Mouse (Mus musculus) forebrain, embryonic 14.5 days (tissue): Measurements from ENCODE around the gene Serinc2. TPM values are rescaled to one million over a fixed set of nuclear protein-coding genes. Genes with fewer than 3 reads are reported as not detected.

Experiments used
- ATAC-seq: fragments of 200-750 bp; cut with Nextera tagmentation; 2 replicates; pipeline ENCODE4 v1.8.0; 2017; ENCODE audit warnings: mild to moderate bottlenecking, moderate library complexity
- DNase-seq: peaks from one replicate; pipeline ENCODE4 v3.0.0-alpha.2; 2015; ENCODE audit warnings: low spot score
- H3K27ac ChIP-seq: fragments of 300-500 bp; sonication (generic); 2 replicates; pipeline ENCODE4 v1.5.1; 2014; ENCODE audit warnings: low read depth, mild to moderate bottlenecking, control low read depth, low read length, moderate library complexity
- H3K27me3 ChIP-seq: fragments of 300-500 bp; sonication (generic); replicated peaks from 2 replicates; pipeline ENCODE4 v1.6.1; 2014; ENCODE audit warnings: low read length, control low read depth, mixed read lengths; ENCODE audit not compliant: control insufficient read depth, insufficient read depth
- H3K36me3 ChIP-seq: fragments of 300-500 bp; sonication (generic); 2 replicates; pipeline ENCODE4 v1.6.1; 2014; ENCODE audit warnings: low read length, control low read depth; ENCODE audit not compliant: control insufficient read depth, insufficient read depth
- H3K4me1 ChIP-seq: fragments of 300-500 bp; sonication (generic); 2 replicates; pipeline ENCODE4 v1.6.1; 2014; ENCODE audit warnings: antibody characterized with exemption, low read length, control low read depth; ENCODE audit not compliant: control insufficient read depth, insufficient read depth
- H3K4me2 ChIP-seq: fragments of 300-500 bp; sonication (generic); 2 replicates; pipeline ENCODE4 v1.6.1; 2014; ENCODE audit warnings: mild to moderate bottlenecking, control low read depth, low read length
- H3K4me3 ChIP-seq: fragments of 300-500 bp; sonication (generic); 2 replicates; pipeline ENCODE4 v1.5.1; 2014; ENCODE audit warnings: low read depth, low read length, control low read depth
- H3K9ac ChIP-seq: fragments of 300-500 bp; sonication (generic); 2 replicates; pipeline ENCODE4 v1.6.1; 2014; ENCODE audit warnings: mild to moderate bottlenecking, low read length, control low read depth, moderate library complexity
- H3K9me3 ChIP-seq: fragments of 300-500 bp; sonication (generic); replicated peaks from 2 replicates; pipeline ENCODE4 v1.6.1; 2016; ENCODE audit warnings: low read length, control low read depth, mixed read lengths; ENCODE audit not compliant: control insufficient read depth
- WGBS: fragments of 180-500 bp; shearing (Covaris S2); extraction: QIAGEN DNeasy Blood & Tissue Kit; methylation state at CpG from one replicate; pipeline ENCODE4 v1.1.7; 2014; 5-methylcytosine and 5-hydroxymethylcytosine counted together
- polyA plus RNA-seq: library from polyadenylated mRNA; unstranded; fragments of >200 nt; fragmentation: Nextera tagmentation; extraction: Ambion mirVana; gene quantifications from 2 replicates; pipeline ENCODE4 v1.2.1, GENCODE M21; 2014

Gene Serinc2
- polyA plus RNA-seq, 1 experiment from 2014 or later: 93.9 TPM

- Histone ChIP-seq H3K27me3 (no peaks in the 10 kb centered on the region), H3K27ac (no peak overlapping the region), H3K4me2 (no peak overlapping the region), H3K9ac (no peak overlapping the region), H3K9me3 (no peaks in the 10 kb centered on the region), H3K36me3 (no peaks in the 10 kb centered on the region), H3K4me3 (no peak overlapping the region), H3K4me1 (no peaks in the 10 kb centered on the region)
- ATAC-seq (no peak), DNase-seq (no peak)
- WGBS: 92% methylated on average over 5 of the region's 5 CpGs
Measured at GRCm38 (mm10) chr4:130242956-130243355, 36.0 kb downstream of the Serinc2 start.

GRCm38 (mm10) chr4:130240695-130241094 is 38.3 kb downstream of the Serinc2 start:
- Histone ChIP-seq H3K9ac (no peak overlapping the region), H3K4me3 (no peak overlapping the region), H3K4me1 (no peaks in the 10 kb centered on the region), H3K27me3 (no peaks in the 10 kb centered on the region), H3K27ac (no peak overlapping the region), H3K9me3 (no peaks in the 10 kb centered on the region), H3K4me2 (no peak overlapping the region), H3K36me3 (no peaks in the 10 kb centered on the region)
- WGBS: 33% methylated on average over 5 of the region's 5 CpGs
- ATAC-seq (no peak), DNase-seq (no peak)

- no peak overlapping the region for H3K4me3 ChIP-seq
- DNase-seq: no peak
- H3K4me1 ChIP-seq: no peaks in the 10 kb centered on the region
- H3K4me2 ChIP-seq: no peak overlapping the region
- 76% methylated on average over 4 of the region's 4 CpGs for WGBS
- H3K27ac ChIP-seq: no peak overlapping the region
- H3K36me3 ChIP-seq: no peaks in the 10 kb centered on the region
- no peaks in the 10 kb centered on the region for H3K27me3 ChIP-seq
- no peaks in the 10 kb centered on the region for H3K9me3 ChIP-seq
- no peak for ATAC-seq
- no peak overlapping the region for H3K9ac ChIP-seq
Measured at GRCm38 (mm10) chr4:130237607-130238006, 41.4 kb downstream of the Serinc2 start.

- H3K9me3 ChIP-seq: no peaks in the 10 kb centered on the region
- DNase-seq (no peak), ATAC-seq (no peak)
- no peaks in the 10 kb centered on the region for H3K4me1 ChIP-seq
- H3K4me3 ChIP-seq: no peak overlapping the region
- H3K9ac ChIP-seq: no peak overlapping the region
- no peak overlapping the region for H3K4me2 ChIP-seq
- no peaks in the 10 kb centered on the region for H3K36me3 ChIP-seq
- no peaks in the 10 kb centered on the region for H3K27me3 ChIP-seq
- 71% methylated on average over 8 of the region's 8 CpGs for WGBS
- H3K27ac ChIP-seq: no peak overlapping the region
Measured at GRCm38 (mm10) chr4:130236361-130236760, 42.6 kb downstream of the Serinc2 start.

- H3K27ac ChIP-seq: no peak overlapping the region
- H3K4me3 ChIP-seq: no peak overlapping the region
- ATAC-seq: no peak
- no peaks in the 10 kb centered on the region for H3K27me3 ChIP-seq
- no peak overlapping the region for H3K9ac ChIP-seq
- no peaks in the 10 kb centered on the region for H3K9me3 ChIP-seq
- H3K36me3 ChIP-seq: no peaks in the 10 kb centered on the region
- no peak overlapping the region for H3K4me2 ChIP-seq
- no peak for DNase-seq
- H3K4me1 ChIP-seq: no peaks in the 10 kb centered on the region
Measured at GRCm38 (mm10) chr4:130224071-130224470, 54.9 kb downstream of the Serinc2 start.

GRCm38 (mm10) chr4:130222179-130222578 is 56.8 kb downstream of the Serinc2 start, which contains the start of gene Gm853:
Gene Gm853, minus strand, starts transcription at chr4:130222401.
- Histone ChIP-seq H3K9ac (no peak within 1 kb of the TSS), H3K4me1 (no peaks in the 10 kb centered on the region), H3K27me3 (no peaks in the 10 kb centered on the region), H3K27ac (no peak within 1 kb of the TSS), H3K4me3 (no peak within 1 kb of the TSS), H3K36me3 (no peaks in the 10 kb centered on the region), H3K4me2 (no peak within 1 kb of the TSS), H3K9me3 (no peaks in the 10 kb centered on the region)
- no peak for ATAC-seq
- no peak for DNase-seq
- WGBS: 59% methylated on average over 4 of the region's 4 CpGs

GRCm38 (mm10) chr4:130220176-130220575 is 58.8 kb downstream of the Serinc2 start:
- WGBS: 79% methylated on average over 9 of the region's 9 CpGs
- H3K27ac ChIP-seq: no peak overlapping the region
- no peak for DNase-seq
- H3K4me2 ChIP-seq: no peak overlapping the region
- H3K4me3 ChIP-seq: no peak overlapping the region
- no peaks in the 10 kb centered on the region for H3K4me1 ChIP-seq
- no peak overlapping the region for H3K9ac ChIP-seq
- no peak for ATAC-seq
- H3K9me3 ChIP-seq: no peaks in the 10 kb centered on the region
- no peaks in the 10 kb centered on the region for H3K36me3 ChIP-seq
- no peaks in the 10 kb centered on the region for H3K27me3 ChIP-seq

- ATAC-seq: no peak
Measured at GRCm38 (mm10) chr4:130215392-130215791, 63.6 kb downstream of the Serinc2 start.

GRCm38 (mm10) chr4:130213857-130214256 is 65.1 kb downstream of the Serinc2 start:
- 83% methylated on average over 10 of the region's 10 CpGs for WGBS
- ATAC-seq: no peak
- no peaks in the 10 kb centered on the region for H3K36me3 ChIP-seq

More at GRCm38 (mm10) chr4:130215392-130215791, 63.6 kb downstream of the Serinc2 start:
- no peaks in the 10 kb centered on the region for H3K27me3 ChIP-seq
- no peak overlapping the region for H3K4me3 ChIP-seq
- no peak overlapping the region for H3K9ac ChIP-seq
- no peaks in the 10 kb centered on the region for H3K36me3 ChIP-seq
- H3K27ac ChIP-seq: no peak overlapping the region
- H3K4me2 ChIP-seq: no peak overlapping the region
- WGBS: 89% methylated on average over 8 of the region's 8 CpGs
- no peaks in the 10 kb centered on the region for H3K4me1 ChIP-seq
- no peak for DNase-seq
- no peaks in the 10 kb centered on the region for H3K9me3 ChIP-seq

More at GRCm38 (mm10) chr4:130213857-130214256, 65.1 kb downstream of the Serinc2 start:
- Histone ChIP-seq H3K27ac (no peak overlapping the region), H3K9me3 (no peaks in the 10 kb centered on the region), H3K27me3 (no peaks in the 10 kb centered on the region), H3K4me3 (no peak overlapping the region), H3K9ac (no peak overlapping the region), H3K4me1 (no peaks in the 10 kb centered on the region), H3K4me2 (no peak overlapping the region)
- no peak for DNase-seq
